Comparison of ENCODE assay signal across 9 mouse cellular contexts in genomic region chr7:144931778-144932177, GRCm38 (mm10). TPM values are rescaled to one million over a fixed set of nuclear protein-coding genes. Genes with fewer than 3 reads are reported as not detected.
DNase-seq lines count a peak whose midpoint lies in the region; ATAC-seq and TF ChIP-seq lines count a peak whose summit lies in the region.
"Had no signal": no experiment of that assay in that cellular context is flagged by ENCODE, and none has a peak within 500 bp of the region (broad histone marks: within the 10 kb centered on the region; RNA-seq: fewer than 3 reads in every experiment).

No protein-coding gene starts in this region.

- no peaks in the 10 kb centered on the region for H3K9me3 ChIP-seq in forebrain, postnatal 0 days (ENCODE audit: low read length)
- H3K9me3 ChIP-seq in forebrain, embryonic 16.5 days (ENCODE audit: control insufficient read depth, low read length), result no peaks in the 10 kb centered on the region
- H3K9me3 ChIP-seq in embryonic facial prominence, embryonic 14.5 days (ENCODE audit: control insufficient read depth, low read length), result no peaks in the 10 kb centered on the region
- H3K9me3 ChIP-seq in midbrain, postnatal 0 days (ENCODE audit: low read length), result no peaks in the 10 kb centered on the region
- H3K9me3 ChIP-seq: liver, embryonic 15.5 days had no signal

- H3K36me3 ChIP-seq in forebrain, postnatal 0 days (ENCODE audit: insufficient read depth), result peaks cover 7% of the 10 kb centered on the region; the same call in 1 of the 2 replicates
- H3K36me3 ChIP-seq in forebrain, embryonic 16.5 days (ENCODE audit: control insufficient read depth, insufficient read depth), result 0 out of 2 replicates have a peak, but pooled peaks cover 2% of the 10 kb centered on the region
- no peaks in the 10 kb centered on the region for H3K36me3 ChIP-seq in spleen, adult 2 months (ENCODE audit: control insufficient read depth, insufficient read depth, low read length)
- peaks cover 67% of the 10 kb centered on the region for H3K36me3 ChIP-seq in embryonic facial prominence, embryonic 14.5 days (ENCODE audit: control insufficient read depth, insufficient read depth, low read length)
- peaks cover 8% of the 10 kb centered on the region; the same call in 1 of the 2 replicates for H3K36me3 ChIP-seq in midbrain, postnatal 0 days (ENCODE audit: insufficient read depth, low read length)

- no peak overlapping the region for H3K9ac ChIP-seq in forebrain, postnatal 0 days
- H3K9ac ChIP-seq in forebrain, embryonic 16.5 days (replicated peaks; ENCODE audit: low read depth, low read length), result no peak overlapping the region
- no peak overlapping the region for H3K9ac ChIP-seq in embryonic facial prominence, embryonic 14.5 days (ENCODE audit: low read depth, low read length)
- no peak overlapping the region for H3K9ac ChIP-seq in midbrain, postnatal 0 days (replicated peaks; ENCODE audit: low read length, poor library complexity, severe bottlenecking)
- H3K9ac ChIP-seq: liver, embryonic 15.5 days had no signal

- no peaks in the 10 kb centered on the region for H3K4me1 ChIP-seq in forebrain, postnatal 0 days (ENCODE audit: insufficient read depth)
- 0 out of 2 replicates have a peak, but pooled peaks cover 6% of the 10 kb centered on the region for H3K4me1 ChIP-seq in forebrain, embryonic 16.5 days (replicated peaks; ENCODE audit: control insufficient read depth, insufficient read depth, low read length)
- H3K4me1 ChIP-seq in spleen, adult 2 months (ENCODE audit: control insufficient read depth, insufficient read depth, insufficient read length), result peaks cover 3% of the 10 kb centered on the region
- no peaks in the 10 kb centered on the region for H3K4me1 ChIP-seq in embryonic facial prominence, embryonic 14.5 days (ENCODE audit: control insufficient read depth, insufficient read depth, low read length)
- no peaks in the 10 kb centered on the region for H3K4me1 ChIP-seq in midbrain, postnatal 0 days (ENCODE audit: insufficient read depth, low read length)

- no peak overlapping the region for H3K4me2 ChIP-seq in forebrain, postnatal 0 days (ENCODE audit: low read depth)
- no peak overlapping the region for H3K4me2 ChIP-seq in forebrain, embryonic 16.5 days (ENCODE audit: low read length)
- H3K4me2 ChIP-seq in embryonic facial prominence, embryonic 14.5 days (ENCODE audit: low read depth, low read length), result no peak overlapping the region
- no peak overlapping the region for H3K4me2 ChIP-seq in midbrain, postnatal 0 days (ENCODE audit: low read depth, low read length, poor library complexity, severe bottlenecking)
- H3K4me2 ChIP-seq: liver, embryonic 15.5 days had no signal

- WGBS in forebrain, postnatal 0 days, result 19% methylated on average over 3 of the region's 3 CpGs
- WGBS in forebrain, embryonic 16.5 days, result 13% methylated on average over 3 of the region's 3 CpGs
- 18% methylated on average over 3 of the region's 3 CpGs for WGBS in spleen, adult 2 months
- 18% methylated on average over 3 of the region's 3 CpGs for WGBS in embryonic facial prominence, embryonic 14.5 days
- 18% methylated on average over 3 of the region's 3 CpGs for WGBS in midbrain, postnatal 0 days

- ATAC-seq in forebrain, postnatal 0 days, result no peak
- ATAC-seq in forebrain, embryonic 16.5 days, result no peak
- ATAC-seq in embryonic facial prominence, embryonic 14.5 days (ENCODE audit: low read depth), result no peak
- ATAC-seq in midbrain, postnatal 0 days (ENCODE audit: low FRiP score), result no peak

- no peaks in the 10 kb centered on the region for H3K27me3 ChIP-seq in forebrain, postnatal 0 days (ENCODE audit: insufficient read depth, low read length)
- H3K27me3 ChIP-seq in forebrain, embryonic 16.5 days (replicated peaks; ENCODE audit: control insufficient read depth, insufficient read depth, low read length), result no peaks in the 10 kb centered on the region
- no peaks in the 10 kb centered on the region for H3K27me3 ChIP-seq in spleen, adult 2 months (ENCODE audit: control insufficient read depth, insufficient read depth, low read length)
- no peaks in the 10 kb centered on the region for H3K27me3 ChIP-seq in embryonic facial prominence, embryonic 14.5 days (replicated peaks; ENCODE audit: control insufficient read depth, insufficient read depth, low read length)
- no peaks in the 10 kb centered on the region for H3K27me3 ChIP-seq in midbrain, postnatal 0 days (ENCODE audit: insufficient read depth, low read length)

- no peak overlapping the region for H3K27ac ChIP-seq in forebrain, postnatal 0 days (ENCODE audit: low read depth, low read length)
- H3K27ac ChIP-seq in forebrain, embryonic 16.5 days (ENCODE audit: low read length), result no peak overlapping the region
- no peak overlapping the region for H3K27ac ChIP-seq in spleen, adult 2 months (ENCODE audit: insufficient read depth, low read length)
- no peak overlapping the region for H3K27ac ChIP-seq in embryonic facial prominence, embryonic 14.5 days (replicated peaks; ENCODE audit: low read depth, low read length)
- no peak overlapping the region for H3K27ac ChIP-seq in midbrain, postnatal 0 days (ENCODE audit: low read depth, low read length)
- H3K27ac ChIP-seq: liver, embryonic 15.5 days had no signal

- no peak for DNase-seq in forebrain, postnatal 0 days
- DNase-seq in spleen, adult 2 months (ENCODE audit: low read depth in 1 of 2, low spot score in 2 of 2), result no peak
- no peak for DNase-seq in spleen, adult 18-20 months
- peak; percentile 67 for DNase-seq in embryonic facial prominence, embryonic 14.5 days (ENCODE audit: low spot score)
- DNase-seq in midbrain, postnatal 0 days (ENCODE audit: low spot score), result no peak
- DNase-seq in urinary bladder, postnatal 4 days (ENCODE audit: low spot score in 2 of 2), result no peak
- no peak for DNase-seq in adrenal gland, postnatal 10 days

- no peak for TF ChIP-seq POLR2A in spleen, adult 2 months (IDR thresholded peaks at IDR 0.05; ENCODE audit: low read depth, low read length)

- peak; percentile 63 for TF ChIP-seq CTCF in forebrain, postnatal 0 days (IDR thresholded peaks at IDR 0.05; ENCODE audit: low read depth)
- TF ChIP-seq CTCF in spleen, adult 2 months (IDR thresholded peaks at IDR 0.05; ENCODE audit: extremely low read depth, insufficient read depth, insufficient read length, insufficient replicate concordance), result peak; percentile 42; the same call in 1 of the 2 replicates
- peak; percentile 72 for TF ChIP-seq CTCF in midbrain, postnatal 0 days (IDR thresholded peaks at IDR 0.05)

- H3K4me3 ChIP-seq in forebrain, postnatal 0 days (ENCODE audit: low read depth, low read length), result no peak overlapping the region
- no peak overlapping the region for H3K4me3 ChIP-seq in forebrain, embryonic 16.5 days (replicated peaks; ENCODE audit: low read length)
- no peak overlapping the region for H3K4me3 ChIP-seq in spleen, adult 2 months (ENCODE audit: extremely low read depth, insufficient read depth, insufficient read length)
- no peak overlapping the region for H3K4me3 ChIP-seq in embryonic facial prominence, embryonic 14.5 days (ENCODE audit: low read depth, low read length)
- H3K4me3 ChIP-seq in midbrain, postnatal 0 days (ENCODE audit: low read depth, low read length), result no peak overlapping the region
- H3K4me3 ChIP-seq: liver, embryonic 15.5 days had no signal

RNA-seq across cellular contexts. Expression of gene Ccnd1, which starts 7.9 kb away (rescaled TPM):
- total RNA-seq in forebrain, postnatal 0 days (2014; rRNA removed), result 21.6 and 33.5 TPM in 2 replicates
- 23.9 and 29.0 TPM in 2 replicates for polyA plus RNA-seq in forebrain, postnatal 0 days (2015; fragmentation: Nextera tagmentation; extraction: Ambion mirVana)
- polyA plus RNA-seq in forebrain, embryonic 16.5 days (2015; fragmentation: Nextera tagmentation; extraction: Ambion mirVana), result 31.4 and 40.7 TPM in 2 replicates
- 34.9 and 35.0 TPM in 2 replicates for polyA plus RNA-seq in spleen, adult 2 months (2012; rRNA removed)
- 137 and 146 TPM in 2 replicates for polyA plus RNA-seq in embryonic facial prominence, embryonic 14.5 days (2014; fragmentation: Nextera tagmentation; extraction: Ambion mirVana)
- total RNA-seq in midbrain, postnatal 0 days (2014; rRNA removed), result 26.3 and 32.8 TPM in 2 replicates
- polyA plus RNA-seq in midbrain, postnatal 0 days (2015; fragmentation: Nextera tagmentation; extraction: Ambion mirVana), result 17.9 and 18.5 TPM in 2 replicates
- 10 to 100 TPM; 72.7 to 80.8 TPM for total RNA-seq in adrenal gland, postnatal 10 days (2021)

RNA-seq across cellular contexts. Expression of gene LTO1, which starts 16.9 kb away (rescaled TPM):
- 21.7 and 22.4 TPM in 2 replicates for total RNA-seq in forebrain, postnatal 0 days (2014; rRNA removed)
- polyA plus RNA-seq in forebrain, postnatal 0 days (2015; fragmentation: Nextera tagmentation; extraction: Ambion mirVana), result 16.4 and 17.6 TPM in 2 replicates
- 36.7 and 42.8 TPM in 2 replicates for polyA plus RNA-seq in forebrain, embryonic 16.5 days (2015; fragmentation: Nextera tagmentation; extraction: Ambion mirVana)
- 8.4 and 9.3 TPM in 2 replicates for polyA plus RNA-seq in spleen, adult 2 months (2012; rRNA removed)
- 19.3 and 21.0 TPM in 2 replicates for polyA plus RNA-seq in embryonic facial prominence, embryonic 14.5 days (2014; fragmentation: Nextera tagmentation; extraction: Ambion mirVana)
- total RNA-seq in midbrain, postnatal 0 days (2014; rRNA removed), result 19.2 and 19.8 TPM in 2 replicates
- 17.9 and 18.9 TPM in 2 replicates for polyA plus RNA-seq in midbrain, postnatal 0 days (2015; fragmentation: Nextera tagmentation; extraction: Ambion mirVana)
- total RNA-seq in adrenal gland, postnatal 10 days (2021), result 10 to 100 TPM; 25.6 to 26.2 TPM

RNA-seq across cellular contexts. Expression of gene Fgf15, which starts 35.4 kb away (rescaled TPM):
- total RNA-seq in forebrain, postnatal 0 days (2014; rRNA removed), result 2.5 and 4.0 TPM in 2 replicates
- 5.0 and 6.1 TPM in 2 replicates for polyA plus RNA-seq in forebrain, postnatal 0 days (2015; fragmentation: Nextera tagmentation; extraction: Ambion mirVana)
- 11.6 and 19.7 TPM in 2 replicates for polyA plus RNA-seq in forebrain, embryonic 16.5 days (2015; fragmentation: Nextera tagmentation; extraction: Ambion mirVana)
- polyA plus RNA-seq in spleen, adult 2 months (2012; rRNA removed), result not detected in 2 replicates
- polyA plus RNA-seq in embryonic facial prominence, embryonic 14.5 days (2014; fragmentation: Nextera tagmentation; extraction: Ambion mirVana), result 0.42 and 5.3 TPM in 2 replicates
- 7.9 and 9.3 TPM in 2 replicates for total RNA-seq in midbrain, postnatal 0 days (2014; rRNA removed)
- 3.8 and 5.1 TPM in 2 replicates for polyA plus RNA-seq in midbrain, postnatal 0 days (2015; fragmentation: Nextera tagmentation; extraction: Ambion mirVana)
- total RNA-seq in adrenal gland, postnatal 10 days (2021), result not detected
- polyA plus RNA-seq: liver, embryonic 15.5 days had no signal
